Mouse (Mus musculus) R1 (cell line): Measurements from ENCODE around the gene Dnajb13.

ENCODE experiments used
- DNase-seq: peaks from one replicate; pipeline ENCODE4 v3.0.0-alpha.2; 2018; ENCODE audit warnings: low read depth, low spot score

Dnajb13 gene

DNA sequence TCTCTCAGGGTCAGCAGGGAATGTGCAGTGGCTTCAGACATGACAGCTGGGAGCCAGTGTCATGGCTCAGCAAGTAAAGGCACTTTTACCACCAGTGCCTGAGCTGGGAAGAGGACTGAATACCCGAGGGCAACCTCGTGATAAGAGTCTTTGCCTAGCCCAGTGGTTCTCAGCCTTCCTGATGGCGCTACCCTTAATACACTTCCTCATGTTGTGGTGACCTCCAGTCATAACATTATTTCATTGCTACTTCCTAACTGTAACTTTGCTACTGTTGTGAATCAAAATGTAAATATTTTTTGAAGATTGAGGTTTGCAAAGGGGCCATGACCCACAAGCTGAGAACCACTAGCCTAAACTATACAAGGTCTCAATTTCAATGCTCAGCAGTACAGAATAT, 6.1 kb downstream of the Dnajb13 start:
- no peak for DNase-seq

DNA sequence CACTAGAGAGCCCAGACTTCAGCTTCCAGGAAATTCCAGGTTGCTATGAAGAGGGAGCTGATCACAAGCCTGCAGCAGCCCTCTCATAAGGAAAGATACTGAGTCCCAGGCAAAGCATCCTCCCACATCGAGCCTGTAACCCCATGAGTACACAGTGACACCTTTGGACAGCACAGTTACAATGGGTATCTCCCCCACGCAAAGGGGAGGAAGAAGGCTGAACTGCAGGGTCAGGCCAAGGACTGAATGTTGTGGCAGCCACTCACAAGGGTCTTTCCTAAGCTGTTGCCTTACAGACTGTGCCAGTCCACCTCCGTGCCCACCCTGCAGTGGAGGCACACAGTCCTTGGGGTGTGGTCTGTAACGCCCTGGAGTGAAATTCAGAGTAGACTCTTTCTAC, 8.3 kb downstream of the Dnajb13 start:
- no peak for DNase-seq

DNA sequence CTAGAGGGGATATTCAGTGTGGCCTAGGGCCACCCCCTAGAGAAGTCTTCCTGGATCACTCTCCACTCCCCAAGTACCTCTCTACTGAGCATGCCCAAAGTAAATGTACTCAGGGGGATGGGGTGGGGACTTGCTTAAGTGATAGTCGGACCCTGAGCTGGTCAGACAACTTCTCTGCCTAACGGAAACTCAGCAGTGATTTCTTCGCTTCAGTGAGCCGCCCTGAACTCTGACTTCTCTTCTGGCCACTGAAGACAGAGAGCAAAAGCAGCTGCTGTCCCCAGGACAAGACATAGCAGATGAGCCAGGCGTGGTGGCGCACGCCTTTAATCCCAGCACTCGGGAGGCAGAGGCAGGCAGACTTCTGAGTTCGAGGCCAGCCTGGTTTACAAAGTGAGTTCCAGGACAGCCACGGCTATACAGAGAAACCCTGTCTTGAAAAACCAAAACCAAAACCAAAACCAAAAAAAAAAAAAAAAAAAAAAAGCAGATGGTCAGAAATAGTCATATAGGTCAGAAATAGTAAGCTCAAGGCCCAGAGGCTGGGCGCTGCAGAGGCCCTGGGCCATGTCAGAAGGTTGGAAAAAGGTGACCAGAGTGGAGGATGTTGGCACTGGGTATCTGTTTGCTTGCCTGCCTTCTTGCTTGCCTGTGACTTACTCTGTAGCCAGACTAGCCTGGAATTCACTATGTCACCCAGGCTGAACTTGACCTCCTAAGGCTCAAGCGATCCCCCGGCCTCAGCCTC, 9.8 kb downstream of the Dnajb13 start:
- peak; percentile 67 for DNase-seq

DNA sequence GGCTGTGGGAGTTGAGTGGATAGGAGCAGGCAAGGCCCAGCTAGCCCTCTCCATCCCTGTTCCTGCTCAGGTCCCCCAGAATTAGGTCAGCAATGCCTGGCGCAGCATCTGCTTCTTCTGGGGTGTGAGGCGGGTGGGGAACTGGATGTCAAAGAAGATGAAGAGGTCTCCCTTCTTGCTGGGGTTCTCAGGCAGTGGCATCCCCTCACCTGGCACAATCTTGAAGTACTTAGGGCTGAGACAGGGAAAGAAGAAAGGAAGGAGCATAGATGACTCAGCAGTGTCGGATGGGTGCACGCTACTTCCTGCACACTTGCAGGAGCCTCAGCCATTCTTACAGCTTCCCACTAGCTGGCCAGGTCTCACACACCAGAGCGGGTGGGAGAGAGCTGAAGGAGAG, 11.7 kb downstream of the Dnajb13 start:
- DNase-seq = no peak

DNA sequence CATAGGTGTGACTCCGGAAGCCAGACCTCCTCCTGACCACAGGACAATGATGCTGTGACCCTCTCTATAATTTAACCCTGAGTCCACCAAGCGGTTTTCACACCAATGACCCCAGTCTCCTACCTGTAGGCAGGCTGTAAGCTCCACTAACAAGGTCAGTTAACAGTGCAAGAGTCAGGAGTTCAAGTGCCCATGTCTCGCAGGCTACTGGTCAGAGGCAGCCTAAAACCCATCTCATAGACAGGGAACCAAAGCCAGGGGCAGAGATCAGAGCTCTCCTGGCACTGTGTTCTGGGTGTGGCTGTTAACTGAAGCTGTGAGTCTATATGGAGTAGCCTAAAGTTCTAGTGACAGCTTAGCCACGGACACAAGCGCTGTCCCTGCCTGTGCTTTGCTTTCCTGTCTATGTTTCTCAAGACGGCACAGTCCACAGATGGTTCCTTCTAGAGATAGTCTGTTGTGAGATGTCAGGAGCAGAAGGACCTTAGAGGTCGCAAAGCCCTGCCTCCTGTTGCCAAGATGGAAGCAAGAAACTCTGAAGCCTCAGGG, 12.3 kb downstream of the Dnajb13 start:
- no peak for DNase-seq

DNA sequence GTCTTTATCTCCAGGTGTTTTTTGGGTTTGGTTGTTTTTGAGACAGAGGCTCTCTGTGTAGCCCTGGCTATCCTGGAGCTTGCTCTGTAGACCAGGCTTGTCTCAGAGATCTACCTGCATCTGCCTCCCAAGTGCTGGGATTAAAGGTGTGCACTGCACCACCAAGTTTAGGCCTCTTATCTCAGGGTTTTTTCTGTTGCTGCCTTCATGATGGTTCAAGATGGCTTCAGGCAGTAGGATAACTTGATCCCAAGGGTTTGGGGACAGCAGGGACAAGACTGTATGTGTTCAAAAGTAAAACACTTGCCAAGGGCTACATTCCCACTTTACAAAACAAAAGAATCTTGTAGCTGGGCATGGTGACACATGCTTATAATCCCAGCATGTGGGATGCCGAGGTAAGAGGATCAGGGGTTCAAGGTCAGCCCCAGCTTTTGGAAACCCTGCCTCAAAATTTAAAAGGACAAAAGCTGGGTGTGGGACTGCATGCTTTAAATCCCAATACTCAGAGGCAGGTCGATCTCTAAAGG, 12.9 kb downstream of the Dnajb13 start:
- DNase-seq = peak; percentile 97

DNA sequence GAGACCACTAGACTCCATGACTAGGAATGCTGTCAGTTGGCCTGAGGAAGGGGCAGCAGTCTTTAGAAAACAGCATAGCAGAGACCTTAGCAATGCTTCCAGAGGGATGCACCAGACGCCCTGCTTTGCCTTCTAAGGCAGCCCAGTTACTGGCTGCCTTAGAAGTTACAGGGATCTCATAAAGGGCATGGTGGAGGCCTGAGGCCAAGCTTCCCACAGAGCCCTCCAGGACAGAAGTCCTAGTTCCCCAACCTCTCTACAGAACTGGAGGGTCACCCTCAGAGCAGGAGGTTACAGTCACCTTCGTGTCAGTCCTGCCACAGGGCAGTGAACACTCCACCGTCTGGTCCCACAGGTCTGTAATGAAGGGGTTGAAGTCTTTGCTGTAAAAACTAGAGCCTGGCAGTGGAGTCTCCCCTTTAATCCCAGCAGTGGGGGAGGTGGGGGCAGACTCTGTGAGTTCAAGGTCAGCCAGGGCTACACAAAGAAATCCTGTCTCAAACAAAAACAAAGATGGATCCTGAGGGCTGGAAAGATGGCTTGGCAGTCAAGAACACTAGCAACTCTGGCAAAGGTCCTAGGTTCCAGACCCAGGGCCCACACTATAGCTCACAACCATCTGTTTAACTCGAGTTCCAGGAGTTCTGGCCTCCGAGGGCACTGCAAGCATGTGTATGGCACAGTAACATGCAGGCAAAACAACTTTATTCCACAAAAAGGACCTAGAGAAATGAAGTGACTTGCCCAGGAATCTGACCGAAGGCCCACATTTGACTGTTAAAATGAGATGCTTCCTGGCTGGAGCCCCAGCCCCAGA, 13.5 kb downstream of the Dnajb13 start:
- DNase-seq = peak; percentile 79

DNA sequence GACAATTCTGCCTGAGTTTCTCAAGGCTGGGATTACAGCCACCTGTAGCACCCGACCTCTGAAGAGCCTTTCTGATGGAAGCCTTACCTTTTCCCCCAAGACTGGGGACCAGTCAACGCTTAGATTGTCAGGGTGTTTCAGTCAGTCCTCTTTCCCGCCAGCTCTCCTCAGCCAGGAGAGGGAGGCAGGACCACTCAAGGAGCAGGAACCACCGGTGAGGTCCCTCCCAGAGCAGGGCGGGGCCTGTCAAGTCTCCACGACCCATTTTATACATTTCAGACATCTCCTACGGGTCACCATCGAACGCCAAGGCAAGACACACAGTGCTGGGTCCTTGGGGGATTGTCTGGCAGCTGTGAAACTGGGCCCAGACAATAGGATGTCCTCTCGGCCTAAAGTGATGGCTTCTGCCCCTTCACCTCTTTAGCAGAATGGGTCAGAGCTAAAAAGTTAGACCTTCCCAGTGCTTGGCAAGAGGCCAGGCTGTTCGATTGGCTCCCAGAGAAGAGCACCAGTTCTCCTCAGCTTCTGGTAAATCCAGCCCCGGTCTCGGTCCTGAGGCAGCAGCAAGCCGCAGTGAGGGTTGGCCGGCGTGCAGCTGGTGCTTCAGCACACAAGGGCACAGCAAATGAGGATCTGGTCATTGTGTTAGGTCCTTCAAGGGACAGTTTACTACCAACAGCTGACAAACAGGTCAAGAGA, 14.3 kb downstream of the Dnajb13 start:
- peak; percentile 84 for DNase-seq

DNA sequence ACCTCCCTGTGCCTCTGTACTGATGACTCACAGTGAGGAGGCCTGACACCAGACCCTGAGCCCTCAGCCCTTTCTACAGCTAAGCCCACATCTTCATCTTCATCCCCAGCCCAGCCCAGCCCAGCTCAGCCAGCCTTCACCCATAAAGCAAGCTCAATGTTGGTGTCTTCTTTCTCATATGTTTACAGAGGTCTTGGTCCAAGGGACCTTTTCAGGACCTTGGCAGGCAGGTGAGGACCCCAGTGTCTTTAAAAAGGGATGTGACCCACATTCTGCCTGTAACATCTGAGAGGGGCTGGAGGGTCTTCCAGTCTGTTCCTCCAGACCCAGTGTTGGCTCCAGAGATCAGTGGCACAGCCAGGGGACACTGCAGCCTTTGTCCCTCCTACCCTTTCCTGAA, 15.3 kb downstream of the Dnajb13 start:
- no peak for DNase-seq

DNA sequence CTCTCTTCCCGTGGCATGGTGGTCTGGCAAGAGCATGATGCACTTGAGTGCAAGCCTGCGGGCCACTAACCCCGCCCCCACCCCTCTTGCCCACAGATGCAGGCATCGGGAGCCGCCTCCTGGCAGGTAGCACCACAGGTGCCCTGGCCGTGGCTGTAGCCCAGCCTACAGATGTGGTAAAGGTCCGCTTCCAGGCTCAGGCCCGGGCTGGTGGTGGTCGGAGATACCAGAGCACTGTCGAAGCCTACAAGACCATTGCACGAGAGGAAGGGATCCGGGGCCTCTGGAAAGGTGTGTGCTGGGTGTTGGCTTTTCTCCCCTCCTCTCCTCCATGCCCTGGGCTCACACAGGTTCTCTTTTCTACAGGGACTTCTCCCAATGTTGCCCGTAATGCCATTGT, 16.8 kb downstream of the Dnajb13 start:
- DNase-seq = no peak

DNA sequence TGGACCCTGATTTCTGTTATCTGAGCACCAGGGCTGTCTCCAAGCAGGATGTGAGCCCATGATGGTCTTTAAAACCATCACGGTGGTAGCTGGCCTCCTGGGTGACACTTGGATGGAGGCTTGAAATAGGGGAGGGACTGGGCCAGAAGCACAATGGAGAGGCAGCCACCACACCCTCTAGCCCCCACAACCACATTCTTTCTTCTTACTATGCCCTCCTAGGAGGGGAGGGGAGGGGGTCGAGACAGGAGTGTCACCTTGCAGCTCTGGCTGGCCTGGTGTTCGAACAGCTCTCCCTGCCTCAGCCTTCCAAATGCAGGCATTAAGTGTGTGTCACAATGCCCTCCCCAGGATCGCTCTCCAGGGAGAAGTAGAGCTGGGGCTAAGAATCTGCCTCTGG, 17.4 kb downstream of the Dnajb13 start:
- DNase-seq = peak; percentile 57

DNA sequence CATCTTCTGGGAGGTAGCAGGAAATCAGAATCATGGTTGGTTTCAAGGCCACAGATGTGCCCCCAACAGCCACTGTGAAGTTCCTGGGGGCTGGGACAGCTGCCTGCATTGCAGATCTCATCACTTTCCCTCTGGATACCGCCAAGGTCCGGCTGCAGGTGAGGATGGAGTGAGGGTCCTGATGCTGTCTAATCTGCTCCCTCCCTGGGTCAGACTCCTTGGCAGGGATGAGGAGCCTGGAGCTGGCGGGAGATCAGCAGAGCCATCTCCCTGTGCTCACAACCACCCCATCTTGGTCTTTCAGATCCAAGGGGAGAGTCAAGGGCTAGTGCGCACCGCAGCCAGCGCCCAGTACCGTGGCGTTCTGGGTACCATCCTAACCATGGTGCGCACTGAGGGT, 18.0 kb downstream of the Dnajb13 start:
- no peak for DNase-seq

DNA sequence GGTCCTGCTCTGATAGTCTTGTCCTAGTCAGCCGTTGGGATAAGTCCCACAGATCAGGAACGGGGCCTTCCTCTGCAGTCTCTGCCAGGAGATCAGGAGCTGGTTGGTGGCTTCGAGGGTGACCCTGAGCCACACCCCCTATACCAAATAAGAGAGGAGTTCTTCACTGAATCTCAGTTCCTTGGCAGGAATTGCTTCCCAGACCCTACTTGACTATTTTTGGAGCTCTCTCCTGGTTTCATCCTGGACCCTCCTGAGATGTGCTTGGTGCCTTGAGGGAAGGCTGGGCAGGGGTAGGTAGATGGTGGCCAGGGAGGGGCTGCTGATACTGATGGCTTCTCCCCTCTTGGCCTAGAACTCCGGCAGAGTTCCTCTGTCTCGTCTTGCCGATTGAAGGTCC, 18.4 kb downstream of the Dnajb13 start:
- no peak for DNase-seq

DNA sequence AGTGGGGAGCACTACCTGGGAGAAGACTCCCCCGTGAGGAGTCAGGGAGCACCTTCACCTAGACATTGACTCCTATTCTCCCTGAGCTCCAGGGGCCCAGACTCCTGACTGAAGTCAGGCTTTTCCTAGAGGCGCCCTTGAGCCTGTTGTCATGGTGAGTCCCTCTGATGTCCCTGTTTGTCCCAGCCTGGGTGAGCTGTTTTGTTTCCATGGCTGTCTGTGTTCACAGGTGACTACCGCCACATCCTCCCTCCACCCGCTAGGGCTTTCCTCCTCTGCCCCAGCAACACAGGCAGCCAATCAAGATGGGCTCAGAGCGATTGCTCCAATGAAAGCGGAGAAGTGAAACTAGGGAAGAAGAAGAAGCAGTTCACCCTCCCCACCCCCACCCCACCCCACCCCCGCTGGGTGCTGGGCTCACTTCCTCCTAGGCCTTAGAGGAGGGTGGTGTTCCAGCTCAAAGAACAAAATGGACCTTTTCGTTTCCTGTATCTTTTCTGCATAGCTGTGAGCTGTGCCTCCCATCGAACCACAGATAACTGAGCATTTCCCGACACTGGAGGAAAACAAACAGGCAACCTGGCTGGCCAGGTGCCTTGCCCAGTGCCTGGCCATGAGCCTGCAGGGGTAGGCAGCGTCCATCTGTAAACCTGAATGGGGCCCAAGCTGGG, 19.0 kb downstream of the Dnajb13 start:
- peak; percentile 94 for DNase-seq

DNA sequence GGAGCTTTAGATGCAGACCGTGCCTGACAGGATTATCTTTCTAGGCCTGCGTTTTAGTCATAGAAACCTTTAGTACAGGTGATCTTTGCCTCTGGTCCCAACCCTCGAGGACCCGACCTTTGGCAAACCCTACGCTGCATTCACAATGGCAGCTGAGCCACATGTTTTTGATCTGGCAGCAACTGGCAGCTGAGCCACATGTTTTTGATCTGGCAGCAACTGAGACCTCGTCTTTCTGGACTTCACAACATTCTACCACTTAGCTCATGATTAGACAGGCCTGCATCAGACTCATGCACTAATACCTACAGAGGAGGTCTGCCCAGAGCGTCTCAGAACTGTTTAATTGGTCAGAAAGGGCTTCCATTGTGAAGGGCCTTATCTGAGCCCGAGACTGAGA, 19.7 kb downstream of the Dnajb13 start:
- DNase-seq = no peak

DNA sequence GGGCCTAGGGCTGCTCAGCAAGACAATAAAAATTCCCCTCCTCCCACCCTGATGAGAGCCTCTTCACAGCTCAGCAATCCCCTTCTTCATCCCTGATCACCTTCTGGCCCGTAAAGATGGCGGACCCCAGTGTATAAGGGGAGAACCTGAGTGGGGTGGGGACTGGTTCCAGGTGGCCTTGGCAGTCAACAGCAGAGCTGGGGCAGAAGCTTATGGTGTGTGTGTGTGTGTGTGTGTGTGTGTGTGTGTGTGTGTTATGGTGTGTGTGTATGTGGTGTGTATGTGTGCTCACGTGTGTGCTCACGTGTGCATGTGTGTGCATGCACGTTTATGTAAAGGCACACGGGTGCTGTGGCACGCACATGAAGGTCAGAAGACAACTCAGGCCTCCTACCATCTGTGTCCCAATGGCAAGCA, 20.3 kb downstream of the Dnajb13 start:
- peak; percentile 61 for DNase-seq

DNA sequence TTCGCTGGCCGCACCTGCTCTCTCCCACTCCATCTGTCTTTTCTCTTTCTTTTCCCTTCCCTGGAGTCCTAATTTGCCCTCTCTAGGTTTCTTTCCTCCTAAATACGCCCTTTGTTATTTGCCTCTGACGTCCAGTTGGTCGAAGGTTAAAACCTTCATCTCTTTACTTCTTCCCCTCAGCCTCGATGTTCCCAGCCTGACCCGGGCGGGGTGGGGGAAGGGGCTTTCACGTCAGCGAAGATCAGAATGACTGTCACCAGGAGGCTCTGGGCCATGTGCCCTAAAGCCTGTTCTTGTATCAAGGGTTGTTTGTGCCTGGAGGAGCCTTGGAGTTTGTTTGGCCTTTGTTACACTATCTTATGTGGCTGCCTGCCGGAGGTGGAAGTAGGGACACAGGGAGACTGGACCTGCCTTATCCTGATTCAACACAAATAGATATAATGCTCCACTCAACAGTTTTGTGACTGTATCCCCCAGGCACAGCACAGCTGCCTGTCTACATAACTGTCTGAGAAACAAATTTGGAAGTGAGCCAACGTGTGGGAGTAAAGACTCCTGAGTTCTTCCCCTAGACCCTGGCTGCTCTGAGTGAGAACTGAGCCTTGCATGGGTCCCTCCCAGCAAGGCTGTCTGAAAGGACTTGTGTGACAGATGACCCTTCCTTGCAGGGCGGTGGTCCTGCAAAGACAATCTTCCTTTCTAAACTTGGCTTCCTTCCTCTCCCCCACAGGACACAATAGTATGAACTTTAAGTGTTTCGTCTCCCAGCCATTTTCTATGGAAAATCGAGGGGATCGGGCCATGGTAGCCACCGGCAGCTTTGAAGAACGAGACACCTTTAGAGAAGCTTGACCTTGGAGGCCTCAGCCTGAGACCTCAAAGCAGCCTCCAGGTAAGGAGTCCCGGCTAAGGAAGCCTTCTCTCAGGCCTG, 21.0 kb downstream of the Dnajb13 start:
- DNase-seq = peak; percentile 74

DNA sequence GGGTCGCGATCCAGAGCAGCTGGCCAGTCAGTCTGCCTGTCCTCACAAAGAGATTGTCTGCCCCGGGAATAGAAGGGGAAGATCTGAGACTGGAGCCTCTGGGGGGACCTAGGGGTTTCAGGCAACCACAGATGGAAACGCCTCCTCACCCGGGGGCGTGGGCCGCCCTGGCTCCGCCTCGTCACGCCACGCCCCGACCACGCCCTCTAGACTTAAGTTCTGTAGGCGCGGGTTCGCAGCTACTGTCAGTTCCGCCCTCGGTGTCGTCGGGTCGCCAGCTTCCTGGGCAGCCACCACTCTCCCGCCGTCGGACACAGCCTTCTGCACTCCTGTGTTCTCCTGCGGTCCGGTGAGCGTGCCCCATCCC, 21.7 kb downstream of the Dnajb13 start, which contains the start of gene Ucp2:
TSS of gene Ucp2 (plus strand) at position 221 of the 367 bp plus-strand sequence.
- peak; percentile 92 for DNase-seq

DNA sequence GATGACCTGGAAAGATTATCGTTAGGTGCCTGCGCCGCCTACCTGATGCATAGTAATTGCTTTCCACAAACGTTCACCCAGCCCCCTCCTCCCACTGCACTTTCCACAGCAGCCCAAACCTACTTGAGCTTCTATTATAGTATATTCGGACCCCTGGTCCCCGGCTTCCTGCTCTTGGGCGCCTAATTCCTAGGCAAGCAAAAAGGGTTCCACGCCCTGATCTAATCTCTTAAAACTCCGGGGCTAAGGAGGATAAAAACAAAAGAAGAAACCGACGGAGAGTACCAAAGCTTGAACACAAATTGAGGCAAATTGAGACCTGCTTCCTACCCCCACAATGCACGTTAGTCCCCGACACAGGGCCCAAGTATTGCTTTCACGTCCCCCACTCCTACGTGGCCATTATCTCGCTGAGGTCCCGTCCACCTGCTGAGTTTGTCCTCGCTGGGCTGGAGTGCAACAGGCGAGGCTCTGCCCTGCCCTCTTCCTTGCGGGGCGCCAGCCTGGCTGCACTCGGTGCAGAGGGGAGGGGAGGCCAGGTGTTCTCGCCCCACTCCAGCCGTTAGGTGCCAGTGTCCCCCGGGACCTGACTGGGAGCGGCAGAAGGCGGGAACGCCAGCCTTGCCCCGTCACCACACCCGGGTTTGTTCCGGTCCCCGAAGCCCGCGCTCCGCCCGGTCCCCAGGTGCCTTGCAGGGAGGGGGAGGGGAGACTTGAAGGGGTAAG, 22.2 kb downstream of the Dnajb13 start:
- DNase-seq = peak; percentile 55
